Mouse (Mus musculus) left cerebral cortex, postnatal 10 days (tissue): ENCODE measurements around the gene Kcna6. TPM values are rescaled to one million over a fixed set of nuclear protein-coding genes. Genes with fewer than 3 reads are reported as not detected.

Experiments used
- total RNA-seq, 2 experiments: library from RNA; stranded (reverse); gene quantifications; 2 replicates each; pipeline ENCODE4 v1.2.3; 2021

Gene Kcna6
- total RNA-seq, 2 experiments from 2014 or later, result 78.2 to 82.1 TPM

Other genes with a start within 250 kb of the Kcna6 start
- 1 to 10 TPM; 2.9 to 4.3 TPM for gene Kcna5, start 205.3 kb downstream of the Kcna6 start, total RNA-seq
- gene Kcna1, start 94.3 kb downstream of the Kcna6 start, total RNA-seq, result 10 to 100 TPM; 36.3 to 40.1 TPM
- 100 to 1,000 TPM; 153 to 159 TPM for gene Ndufa9, start 108.5 kb upstream of the Kcna6 start, total RNA-seq
- gene Akap3, start 112.4 kb upstream of the Kcna6 start, total RNA-seq, result under 1 TPM; 0.30 to 0.54 TPM
- gene Dyrk4, start 181.2 kb upstream of the Kcna6 start, total RNA-seq, result under 1 TPM in 1 of 2 experiments, not detected in 1; 0.15 TPM
- 1 to 10 TPM; 4.1 to 4.9 TPM for gene Rad51ap1, start 198.9 kb upstream of the Kcna6 start, total RNA-seq
- gene D6Wsu163e, start 199.3 kb upstream of the Kcna6 start, total RNA-seq, result 10 to 100 TPM; 40.0 to 44.8 TPM